Mouse (Mus musculus): ENCODE data around the gene Fam240a.

Gene Fam240a

GRCm38 (mm10) chr9:110916786-110917185, at the start of gene Fam240a:
TSS of gene Fam240a (minus strand) at chr9:110916861.
- DNase-seq (ENCODE audit: low read depth, low spot score), result no peak

- no peak for DNase-seq (ENCODE audit: low read depth, low spot score)
Measured at GRCm38 (mm10) chr9:110965910-110966231, 49.2 kb upstream of the Fam240a start.

GRCm38 (mm10) chr9:110965062-110965909, 48.6 kb upstream of the Fam240a start:
- DNase-seq (ENCODE audit: low read depth, low spot score), result no peak

- DNase-seq (ENCODE audit: low read depth, low spot score), result no peak
Measured at GRCm38 (mm10) chr9:110963566-110964115, 47.0 kb upstream of the Fam240a start.

- no peak for DNase-seq (ENCODE audit: low read depth, low spot score)
Measured at GRCm38 (mm10) chr9:110961386-110961785, 44.7 kb upstream of the Fam240a start.

GRCm38 (mm10) chr9:110960230-110961149, 43.8 kb upstream of the Fam240a start:
- DNase-seq (ENCODE audit: low read depth, low spot score), result no peak

GRCm38 (mm10) chr9:110959669-110960068, 43.0 kb upstream of the Fam240a start:
- DNase-seq (ENCODE audit: low read depth, low spot score), result no peak

- DNase-seq (ENCODE audit: low read depth, low spot score), result no peak
Measured at GRCm38 (mm10) chr9:110955962-110956361, 39.3 kb upstream of the Fam240a start.

GRCm38 (mm10) chr9:110954681-110955445, 38.2 kb upstream of the Fam240a start:
- no peak for DNase-seq (ENCODE audit: low read depth, low spot score)

GRCm38 (mm10) chr9:110953550-110954461, 37.1 kb upstream of the Fam240a start:
- DNase-seq (ENCODE audit: low read depth, low spot score), result peak; percentile 54

GRCm38 (mm10) chr9:110952931-110953549, 36.4 kb upstream of the Fam240a start:
- DNase-seq (ENCODE audit: low read depth, low spot score), result no peak

- no peak for DNase-seq (ENCODE audit: low read depth, low spot score)
Measured at GRCm38 (mm10) chr9:110952398-110952797, 35.7 kb upstream of the Fam240a start.

- DNase-seq (ENCODE audit: low read depth, low spot score), result no peak
Measured at GRCm38 (mm10) chr9:110951866-110952265, 35.2 kb upstream of the Fam240a start.

GRCm38 (mm10) chr9:110951397-110951796, 34.7 kb upstream of the Fam240a start, which contains the start of gene Lrrc2:
TSS of gene Lrrc2 (plus strand) at chr9:110951545.
- DNase-seq (ENCODE audit: low read depth, low spot score), result no peak

- DNase-seq (ENCODE audit: low read depth, low spot score), result no peak
Measured at GRCm38 (mm10) chr9:110950109-110950508, 33.4 kb upstream of the Fam240a start.

- no peak for DNase-seq (ENCODE audit: low read depth, low spot score)
Measured at GRCm38 (mm10) chr9:110948813-110949310, 32.2 kb upstream of the Fam240a start.

- no peak for DNase-seq (ENCODE audit: low read depth, low spot score)
Measured at GRCm38 (mm10) chr9:110947900-110948299, 31.2 kb upstream of the Fam240a start.

GRCm38 (mm10) chr9:110947261-110947661, 30.6 kb upstream of the Fam240a start:
- no peak for DNase-seq (ENCODE audit: low read depth, low spot score)

- DNase-seq (ENCODE audit: low read depth, low spot score), result no peak
Measured at GRCm38 (mm10) chr9:110946548-110947044, 29.9 kb upstream of the Fam240a start.
